ENCODE assay signal across 14 mouse cellular contexts in the genomic region with DNA sequence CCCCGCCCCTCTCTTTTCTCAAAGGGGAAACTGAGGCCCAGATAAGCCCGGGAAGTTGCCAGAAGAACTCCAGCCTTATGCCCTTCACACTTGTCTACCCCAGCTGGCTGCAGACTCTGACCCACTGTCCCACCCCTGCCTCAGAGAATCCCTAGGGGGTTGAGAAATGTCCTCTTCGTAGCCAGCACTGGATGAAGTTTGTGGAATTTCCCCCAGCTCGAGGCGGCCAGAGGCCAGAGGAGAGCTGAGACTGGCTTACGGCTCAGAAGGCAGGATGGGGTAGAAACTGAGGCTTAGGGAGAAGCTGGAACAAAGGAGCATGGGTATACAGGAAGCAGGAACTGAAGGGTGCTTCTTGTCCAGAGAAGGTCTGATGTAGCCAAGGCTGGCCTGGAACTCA. TPM values are rescaled to one million over a fixed set of nuclear protein-coding genes. Genes with fewer than 3 reads are reported as not detected.
DNase-seq lines count a peak whose midpoint lies in the region; ATAC-seq and TF ChIP-seq lines count a peak whose summit lies in the region.
"Had no signal": no experiment of that assay in that cellular context is flagged by ENCODE, and none has a peak within 500 bp of the region (broad histone marks: within the 10 kb centered on the region; RNA-seq: fewer than 3 reads in every experiment).

No protein-coding gene starts in this region.

- H3K27ac ChIP-seq in heart, embryonic 11.5 days (ENCODE audit: low read depth, low read length): no peak overlapping the region
- H3K27ac ChIP-seq in embryonic facial prominence, embryonic 10.5 days (replicated peaks): peak overlapping the region; percentile 52
- no peak overlapping the region for H3K27ac ChIP-seq in lung, postnatal 0 days (ENCODE audit: low read length)
- H3K27ac ChIP-seq in forebrain, embryonic 15.5 days (replicated peaks): no peak overlapping the region
- H3K27ac ChIP-seq: embryonic facial prominence, embryonic 15.5 days had no signal

- H3K27me3 ChIP-seq in heart, embryonic 11.5 days (ENCODE audit: control insufficient read depth, insufficient read depth, low read length): no peaks in the 10 kb centered on the region
- H3K27me3 ChIP-seq in embryonic facial prominence, embryonic 10.5 days (replicated peaks; ENCODE audit: low read depth, poor library complexity, severe bottlenecking): no peaks in the 10 kb centered on the region
- no peaks in the 10 kb centered on the region for H3K27me3 ChIP-seq in lung, postnatal 0 days (replicated peaks; ENCODE audit: insufficient read depth, low read length)
- H3K27me3 ChIP-seq in forebrain, embryonic 15.5 days: no peaks in the 10 kb centered on the region
- H3K27me3 ChIP-seq: embryonic facial prominence, embryonic 15.5 days had no signal

- H3K4me2 ChIP-seq in heart, embryonic 11.5 days: no peak overlapping the region
- H3K4me2 ChIP-seq in lung, postnatal 0 days (replicated peaks; ENCODE audit: low read depth, low read length): no peak overlapping the region
- no peak overlapping the region for H3K4me2 ChIP-seq in forebrain, embryonic 15.5 days (replicated peaks)
- H3K4me2 ChIP-seq: embryonic facial prominence, embryonic 15.5 days had no signal

- peak; percentile 99 for DNase-seq in heart, adult 11 months
- no peak for DNase-seq in embryonic facial prominence, embryonic 10.5 days (ENCODE audit: low spot score)
- DNase-seq in heart, postnatal 4 days: peak; percentile 50
- DNase-seq in lung, postnatal 0 days (ENCODE audit: low spot score): no peak
- DNase-seq in embryo, embryonic 9.5 days (ENCODE audit: extremely low spot score): no peak
- DNase-seq in left cerebral cortex, adult 9 months (ENCODE audit: low spot score in 2 of 2): no peak
- DNase-seq: cerebellum, postnatal 10 days had no signal

- no peaks in the 10 kb centered on the region for H3K36me3 ChIP-seq in heart, embryonic 11.5 days (ENCODE audit: control insufficient read depth, insufficient read depth, low read length)
- H3K36me3 ChIP-seq in embryonic facial prominence, embryonic 10.5 days (replicated peaks): no peaks in the 10 kb centered on the region
- H3K36me3 ChIP-seq in lung, postnatal 0 days (ENCODE audit: insufficient read depth, low read length): no peaks in the 10 kb centered on the region
- no peaks in the 10 kb centered on the region for H3K36me3 ChIP-seq in forebrain, embryonic 15.5 days
- H3K36me3 ChIP-seq: embryonic facial prominence, embryonic 15.5 days had no signal

- TF ChIP-seq EP300 in lung, postnatal 0 days (IDR thresholded peaks at IDR 0.05): no peak

- TF ChIP-seq CTCF in lung, postnatal 0 days (IDR thresholded peaks at IDR 0.05): no peak

- H3K9me3 ChIP-seq in heart, embryonic 11.5 days (replicated peaks; ENCODE audit: control insufficient read depth, low read length): no peaks in the 10 kb centered on the region
- H3K9me3 ChIP-seq in embryonic facial prominence, embryonic 10.5 days: no peaks in the 10 kb centered on the region
- H3K9me3 ChIP-seq in lung, postnatal 0 days (ENCODE audit: low read length): no peaks in the 10 kb centered on the region
- no peaks in the 10 kb centered on the region for H3K9me3 ChIP-seq in forebrain, embryonic 15.5 days
- H3K9me3 ChIP-seq: embryonic facial prominence, embryonic 15.5 days had no signal

- H3K9ac ChIP-seq in heart, embryonic 11.5 days (ENCODE audit: low read depth, low read length): no peak overlapping the region
- no peak overlapping the region for H3K9ac ChIP-seq in lung, postnatal 0 days (replicated peaks; ENCODE audit: low read depth)
- H3K9ac ChIP-seq in forebrain, embryonic 15.5 days (replicated peaks): no peak overlapping the region
- H3K9ac ChIP-seq: embryonic facial prominence, embryonic 15.5 days had no signal

- H3K4me3 ChIP-seq in heart, embryonic 11.5 days (ENCODE audit: low read depth, low read length): no peak overlapping the region
- no peak overlapping the region for H3K4me3 ChIP-seq in embryonic facial prominence, embryonic 10.5 days
- H3K4me3 ChIP-seq in lung, postnatal 0 days (ENCODE audit: low read depth, low read length): no peak overlapping the region
- no peak overlapping the region for H3K4me3 ChIP-seq in forebrain, embryonic 15.5 days
- H3K4me3 ChIP-seq: embryonic facial prominence, embryonic 15.5 days; myocyte had no signal

- 62% methylated on average over 6 of the region's 6 CpGs for WGBS in heart, embryonic 11.5 days (ENCODE audit: insufficient replicate concordance)
- WGBS in embryonic facial prominence, embryonic 10.5 days: 73% methylated on average over 6 of the region's 6 CpGs
- WGBS in lung, postnatal 0 days: 58% methylated on average over 6 of the region's 6 CpGs
- WGBS in forebrain, embryonic 15.5 days: 84% methylated on average over 6 of the region's 6 CpGs

- no peak for ATAC-seq in heart, embryonic 11.5 days (replicated peaks; ENCODE audit: insufficient number of reproducible peaks, low FRiP score, low TSS enrichment)
- peak; percentile 45 for ATAC-seq in lung, postnatal 0 days
- ATAC-seq in forebrain, embryonic 15.5 days (replicated peaks): no peak
- ATAC-seq: CD4-positive, CD25-positive, alpha-beta regulatory T cell, adult 4 months had no signal

- H3K4me1 ChIP-seq in heart, embryonic 11.5 days (ENCODE audit: control insufficient read depth, insufficient read depth, low read length): no peaks in the 10 kb centered on the region
- peaks cover 26% of the 10 kb centered on the region for H3K4me1 ChIP-seq in embryonic facial prominence, embryonic 10.5 days
- H3K4me1 ChIP-seq in lung, postnatal 0 days (ENCODE audit: insufficient read depth, low read depth, low read length): peaks cover 3% of the 10 kb centered on the region; the same call in 1 of the 2 replicates
- peaks cover 1% of the 10 kb centered on the region; the same call in 1 of the 2 replicates for H3K4me1 ChIP-seq in forebrain, embryonic 15.5 days

RNA-seq across cellular contexts. Expression of gene Grifin, which starts 7.7 kb away (rescaled TPM):
- 0.74 TPM in 1 of 2 replicates, not detected in the other for polyA plus RNA-seq in heart, embryonic 11.5 days (2014; fragmentation: Nextera tagmentation; extraction: Ambion mirVana)
- not detected in 2 replicates for polyA plus RNA-seq in embryonic facial prominence, embryonic 10.5 days (2016; fragmentation: Nextera tagmentation; extraction: Ambion mirVana)
- not detected for total RNA-seq in heart, postnatal 4 days (2021)
- polyA plus RNA-seq in lung, postnatal 0 days (2015; fragmentation: Nextera tagmentation; extraction: Ambion mirVana): not detected in 2 replicates
- polyA plus RNA-seq in forebrain, embryonic 15.5 days (2015; fragmentation: Nextera tagmentation; extraction: Ambion mirVana): 0.33 TPM in 1 of 2 replicates, not detected in the other
- total RNA-seq: layer of hippocampus, postnatal 14 days; megakaryocyte, adult 5-6 weeks had no signal
- polyA plus RNA-seq: embryonic facial prominence, embryonic 15.5 days; myocyte had no signal

RNA-seq across cellular contexts. Expression of gene Lfng, which starts 34.5 kb away (rescaled TPM):
- 2.8 and 3.3 TPM in 2 replicates for polyA plus RNA-seq in heart, embryonic 11.5 days (2014; fragmentation: Nextera tagmentation; extraction: Ambion mirVana)
- 11.7 and 14.9 TPM in 2 replicates for polyA plus RNA-seq in embryonic facial prominence, embryonic 10.5 days (2016; fragmentation: Nextera tagmentation; extraction: Ambion mirVana)
- 10 to 100 TPM; 11.6 to 12.1 TPM for total RNA-seq in heart, postnatal 4 days (2021)
- polyA plus RNA-seq in lung, postnatal 0 days (2015; fragmentation: Nextera tagmentation; extraction: Ambion mirVana): 23.1 and 25.5 TPM in 2 replicates
- 25.7 and 28.8 TPM in 2 replicates for polyA plus RNA-seq in forebrain, embryonic 15.5 days (2015; fragmentation: Nextera tagmentation; extraction: Ambion mirVana)

Comparison
In these comparisons a context has a peak if more than half of its experiments do, and no peak if none do; other contexts are left out.
1. DNase-seq: peak in heart, adult 11 months (single experiment) and heart, postnatal 4 days (single experiment); none in embryonic facial prominence, embryonic 10.5 days (single experiment), lung, postnatal 0 days (single experiment), embryo, embryonic 9.5 days (single experiment) and left cerebral cortex, adult 9 months (0 of 2).